Mouse (Mus musculus) MEL (cell line): ENCODE measurements at regions not wholly inside any gene's neighbourhood (a gene's known extent, or its start where the extent isn't known, plus 50 kb on each side); places are given as distances from the start of the nearest gene placed in this dataset.

Experiments used
- CHD1 ChIP-seq: IDR thresholded peaks from 2 replicates; pipeline ENCODE4 v1.6.1; 2012; ENCODE audit warnings: low read depth, mild to moderate bottlenecking, inconsistent platforms, low read length, improper control_type of control experiment
- CTCF ChIP-seq, 3 experiments: IDR thresholded peaks in 2 of 3; conservative IDR thresholded peaks in 1 of 3; 2 replicates each; pipeline ENCODE4 v1.5.1; 2011 to 2012; ENCODE audit warnings: low read length in 3 of 3, low read depth in 2 of 3, mild to moderate bottlenecking in 2 of 3, improper control_type of control experiment in 1 of 3, inconsistent platforms in 1 of 3, mixed read lengths in 1 of 3, moderate library complexity in 1 of 3; ENCODE audit not compliant: control insufficient read depth in 1 of 3, insufficient read depth in 1 of 3, poor library complexity in 1 of 3, severe bottlenecking in 1 of 3
- ELF1 ChIP-seq: IDR thresholded peaks from 2 replicates; pipeline ENCODE4 v1.6.1; 2014; ENCODE audit warnings: low read depth, mild to moderate bottlenecking, inconsistent platforms, low read length, improper control_type of control experiment, moderate library complexity
- EP300 ChIP-seq, 2 experiments: IDR thresholded peaks; 2 replicates each; pipeline ENCODE4 v1.6.1; 2011; ENCODE audit warnings: improper control_type of control experiment in 2 of 2, low read length in 2 of 2, low read depth in 1 of 2, mild to moderate bottlenecking in 1 of 2
- HCFC1 ChIP-seq: IDR thresholded peaks from 2 replicates; pipeline ENCODE4 v1.6.1; 2012; ENCODE audit warnings: low read depth, mild to moderate bottlenecking, inconsistent platforms, low read length, improper control_type of control experiment, moderate library complexity
- MAFK ChIP-seq: IDR thresholded peaks from 2 replicates; pipeline ENCODE4 v1.6.1; 2011; ENCODE audit warnings: low read depth, mild to moderate bottlenecking, low read length, improper control_type of control experiment, borderline replicate concordance
- MXI1 ChIP-seq: IDR thresholded peaks from 2 replicates; pipeline ENCODE4 v1.6.1; 2011; ENCODE audit warnings: mild to moderate bottlenecking, low read depth, low read length, improper control_type of control experiment
- NELFE ChIP-seq: IDR thresholded peaks from 2 replicates; pipeline ENCODE4 v1.6.1; 2011; ENCODE audit warnings: low read depth, low read length, improper control_type of control experiment
- POLR2A ChIP-seq, 2 experiments: IDR thresholded peaks; 2 replicates each; pipeline ENCODE4 v1.6.1; 2011 to 2012; ENCODE audit warnings: low read length in 2 of 2, mild to moderate bottlenecking in 2 of 2, control low read depth in 1 of 2, improper control_type of control experiment in 1 of 2, low read depth in 1 of 2, moderate library complexity in 1 of 2; ENCODE audit not compliant: control insufficient read depth in 1 of 2, insufficient read depth in 1 of 2, poor library complexity in 1 of 2
- POLR2AphosphoS2 ChIP-seq: IDR thresholded peaks from 2 replicates; pipeline ENCODE4 v1.6.1; 2011; ENCODE audit warnings: low read length, improper control_type of control experiment
- RCOR1 ChIP-seq: IDR thresholded peaks from 2 replicates; pipeline ENCODE4 v1.6.1; 2012; ENCODE audit warnings: low read depth, mild to moderate bottlenecking, inconsistent platforms, low read length, improper control_type of control experiment
- SMC3 ChIP-seq: IDR thresholded peaks from 2 replicates; pipeline ENCODE4 v1.6.1; 2011; ENCODE audit warnings: low read depth, low read length, improper control_type of control experiment

DNA sequence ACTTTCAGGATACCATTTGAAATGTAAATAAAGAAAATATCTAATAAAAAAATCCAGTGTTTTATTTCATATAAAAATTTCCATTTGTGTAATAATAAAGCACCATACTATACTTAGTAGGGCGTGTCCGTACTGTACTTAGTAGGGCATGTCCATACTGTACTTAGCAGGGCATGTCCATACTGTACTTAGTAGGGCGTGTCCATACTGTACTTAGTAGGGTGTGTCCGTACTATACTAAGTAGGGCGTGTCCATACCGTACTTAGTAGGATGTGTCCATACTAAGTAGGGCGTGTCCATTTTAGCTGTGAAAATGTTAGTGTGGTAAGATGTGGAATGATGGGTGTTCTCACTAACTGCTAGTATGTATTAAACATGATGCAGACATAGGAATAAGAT is 1134.8 kb upstream of the Prmt6 start:
- TF ChIP-seq CTCF (IDR thresholded peaks at IDR 0.05 in 2 of 3, conservative IDR thresholded peaks at IDR 0.05 in 1 of 3; ENCODE audit: control insufficient read depth in 1 of 3, insufficient read depth in 1 of 3, low read depth in 2 of 3, low read length in 3 of 3, poor library complexity in 1 of 3, severe bottlenecking in 1 of 3) (no peak), NELFE (no peak), POLR2AphosphoS2 (no peak), MXI1 (no peak), RCOR1 (no peak), HCFC1 (no peak), SMC3 (no peak), EP300 (IDR thresholded peaks at IDR 0.05; ENCODE audit: low read depth in 1 of 2, low read length in 2 of 2) (no peak), POLR2A (IDR thresholded peaks at IDR 0.05; ENCODE audit: control insufficient read depth in 1 of 2, insufficient read depth in 1 of 2, low read depth in 1 of 2, low read length in 2 of 2, poor library complexity in 1 of 2) (no peak), ELF1 (no peak), CHD1 (no peak), MAFK (no peak)
